Mouse (Mus musculus) kidney, embryonic 15.5 days (tissue): ENCODE measurements around the gene Babam2. TPM values are rescaled to one million over a fixed set of nuclear protein-coding genes. Genes with fewer than 3 reads are reported as not detected.
A peak's percentile ranks its signal among the peaks of the same experiment; 100 is the strongest.

Experiments
- ATAC-seq: fragments of 200-750 bp; cut with Nextera tagmentation; replicated peaks from 2 replicates; pipeline ENCODE4 v1.8.0; 2017; ENCODE audit warnings: moderate TSS enrichment; ENCODE audit not compliant: low FRiP score
- H3K27ac ChIP-seq: fragments of 300-500 bp; sonication (generic); 2 replicates; pipeline ENCODE4 v1.5.1; 2015; ENCODE audit warnings: mild to moderate bottlenecking, inconsistent platforms
- H3K27me3 ChIP-seq: fragments of 300-500 bp; sonication (generic); 2 replicates; pipeline ENCODE4 v1.6.1; 2015; ENCODE audit warnings: inconsistent platforms
- H3K36me3 ChIP-seq: fragments of 300-500 bp; sonication (generic); 2 replicates; pipeline ENCODE4 v1.6.1; 2015; ENCODE audit warnings: inconsistent platforms
- H3K4me1 ChIP-seq: fragments of 300-500 bp; sonication (generic); 2 replicates; pipeline ENCODE4 v1.6.1; 2015; ENCODE audit warnings: inconsistent platforms
- H3K4me2 ChIP-seq: fragments of 300-500 bp; sonication (generic); 2 replicates; pipeline ENCODE4 v1.6.1; 2015; ENCODE audit warnings: moderate library complexity, mild to moderate bottlenecking, inconsistent platforms
- H3K4me3 ChIP-seq: fragments of 300-500 bp; sonication (generic); replicated peaks from 2 replicates; pipeline ENCODE4 v1.5.1; 2015; ENCODE audit warnings: mild to moderate bottlenecking, inconsistent platforms
- H3K9ac ChIP-seq: fragments of 300-500 bp; sonication (generic); 2 replicates; pipeline ENCODE4 v1.6.1; 2015; ENCODE audit warnings: mild to moderate bottlenecking, inconsistent platforms
- H3K9me3 ChIP-seq: fragments of 300-500 bp; sonication (generic); replicated peaks from 2 replicates; pipeline ENCODE4 v1.6.1; 2016; ENCODE audit warnings: inconsistent platforms
- WGBS: fragments of 180-500 bp; shearing (Covaris S2); methylation state at CpG from one replicate; pipeline ENCODE4 v1.1.7; 2015; ENCODE audit warnings: mixed read lengths; 5-methylcytosine and 5-hydroxymethylcytosine counted together
- polyA plus RNA-seq: library from polyadenylated mRNA; unstranded; fragments of >200 nt; fragmentation: Nextera tagmentation; extraction: Ambion mirVana; gene quantifications from 2 replicates; pipeline ENCODE4 v1.2.1, GENCODE M21; 2015

Babam2 gene
- polyA plus RNA-seq, 1 experiment from 2014 or later = 83.2 TPM

DNA sequence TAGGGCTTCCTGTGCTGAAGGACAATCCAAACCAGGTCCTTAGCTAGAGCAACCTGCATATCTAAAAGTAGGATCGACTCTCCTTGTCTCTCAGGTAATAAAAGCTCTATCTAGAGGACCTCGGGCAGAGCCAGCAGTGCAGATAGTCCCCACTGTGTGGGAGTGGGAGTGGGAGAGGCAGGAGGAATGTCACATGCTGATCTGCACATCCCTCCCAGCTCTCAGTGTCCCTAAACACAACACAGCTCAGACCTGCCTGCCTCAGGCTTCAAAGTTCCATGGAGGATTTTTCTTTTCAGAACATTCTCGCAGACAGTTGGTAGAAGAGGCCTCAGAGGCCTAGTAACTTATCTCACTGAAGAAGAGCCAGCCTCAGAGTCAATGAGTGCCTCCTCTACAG lies 371.1 kb downstream of the Babam2 start:
- 52% methylated on average over 3 of the region's 3 CpGs for WGBS
- no peaks in the 10 kb centered on the region for H3K36me3 ChIP-seq
- peaks cover 8% of the 10 kb centered on the region for H3K4me1 ChIP-seq
- H3K27ac ChIP-seq = no peak overlapping the region
- H3K27me3 ChIP-seq = no peaks in the 10 kb centered on the region
- no peaks in the 10 kb centered on the region for H3K9me3 ChIP-seq
- H3K4me2 ChIP-seq = no peak overlapping the region
- ATAC-seq = no peak
- H3K9ac ChIP-seq = no peak overlapping the region
- no peak overlapping the region for H3K4me3 ChIP-seq

DNA sequence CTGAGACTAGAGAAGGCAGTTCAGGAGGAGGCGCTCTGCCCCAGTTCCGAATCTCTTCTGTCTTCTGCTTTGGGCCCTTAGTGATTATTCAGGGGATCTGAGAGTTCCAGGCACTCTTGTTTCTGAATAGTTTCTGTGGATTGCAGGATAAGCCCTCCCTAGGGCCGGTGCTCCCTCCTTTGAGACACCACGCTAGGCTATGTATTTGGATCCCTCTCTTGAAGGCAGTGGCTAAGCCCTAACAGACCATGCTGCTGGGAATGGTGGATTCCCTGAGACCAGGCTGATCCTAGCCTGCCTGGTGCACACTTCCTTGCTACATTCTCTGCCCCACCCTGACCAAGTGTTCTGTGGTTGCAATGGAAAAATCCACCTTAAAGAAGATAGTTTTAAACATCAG lies 371.6 kb downstream of the Babam2 start:
- Histone ChIP-seq H3K4me2 (no peak overlapping the region), H3K4me3 (no peak overlapping the region), H3K27ac (no peak overlapping the region), H3K4me1 (peaks cover 8% of the 10 kb centered on the region), H3K9me3 (no peaks in the 10 kb centered on the region), H3K36me3 (no peaks in the 10 kb centered on the region), H3K9ac (no peak overlapping the region), H3K27me3 (no peaks in the 10 kb centered on the region)
- WGBS = 82% methylated on average over 4 of the region's 4 CpGs
- ATAC-seq = no peak

DNA sequence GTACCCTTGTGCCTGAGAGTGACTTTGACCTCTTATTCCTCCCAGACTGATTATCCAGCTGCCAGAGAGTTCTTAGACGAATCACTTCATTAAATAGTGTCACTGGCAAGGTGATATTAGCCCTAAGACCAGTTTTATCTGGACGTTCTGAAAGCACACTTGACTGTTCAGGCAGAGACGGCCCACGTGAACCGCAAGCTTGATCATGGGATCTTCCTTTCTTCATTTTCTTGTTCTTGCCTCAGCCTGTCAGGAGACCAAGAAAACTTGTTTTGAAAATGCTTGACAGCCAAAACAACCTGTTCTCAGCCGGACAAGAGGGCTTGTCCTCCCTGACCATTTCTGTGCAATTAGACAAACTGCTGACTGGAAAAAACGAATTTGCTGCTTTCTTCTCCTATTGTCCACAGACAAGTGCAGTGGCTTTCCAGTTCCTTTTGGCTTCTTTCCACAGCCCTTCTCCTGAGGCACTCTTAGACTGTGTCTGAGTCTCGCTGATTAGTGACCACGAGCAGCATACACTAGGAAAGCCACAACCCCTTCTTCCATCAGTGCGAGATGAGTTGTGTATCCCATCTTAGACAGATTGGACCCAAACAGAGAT lies 372.2 kb downstream of the Babam2 start:
- H3K27me3 ChIP-seq = no peaks in the 10 kb centered on the region
- WGBS = 75% methylated on average over 10 of the region's 10 CpGs
- H3K4me3 ChIP-seq = no peak overlapping the region
- no peak overlapping the region for H3K4me2 ChIP-seq
- ATAC-seq = no peak
- H3K4me1 ChIP-seq = peaks cover 4% of the 10 kb centered on the region
- H3K9ac ChIP-seq = no peak overlapping the region
- H3K36me3 ChIP-seq = no peaks in the 10 kb centered on the region
- H3K9me3 ChIP-seq = no peaks in the 10 kb centered on the region
- no peak overlapping the region for H3K27ac ChIP-seq

- no peak overlapping the region for H3K9ac ChIP-seq
- no peak overlapping the region for H3K27ac ChIP-seq
- 83% methylated on average over 3 of the region's 3 CpGs for WGBS
- H3K4me1 ChIP-seq = no peaks in the 10 kb centered on the region
- H3K4me3 ChIP-seq = no peak overlapping the region
- H3K4me2 ChIP-seq = no peak overlapping the region
- no peaks in the 10 kb centered on the region for H3K36me3 ChIP-seq
- no peak for ATAC-seq
- no peaks in the 10 kb centered on the region for H3K9me3 ChIP-seq
- no peaks in the 10 kb centered on the region for H3K27me3 ChIP-seq
Measured at GRCm38 (mm10) chr5:32070781-32071180, 373.3 kb downstream of the Babam2 start.

DNA sequence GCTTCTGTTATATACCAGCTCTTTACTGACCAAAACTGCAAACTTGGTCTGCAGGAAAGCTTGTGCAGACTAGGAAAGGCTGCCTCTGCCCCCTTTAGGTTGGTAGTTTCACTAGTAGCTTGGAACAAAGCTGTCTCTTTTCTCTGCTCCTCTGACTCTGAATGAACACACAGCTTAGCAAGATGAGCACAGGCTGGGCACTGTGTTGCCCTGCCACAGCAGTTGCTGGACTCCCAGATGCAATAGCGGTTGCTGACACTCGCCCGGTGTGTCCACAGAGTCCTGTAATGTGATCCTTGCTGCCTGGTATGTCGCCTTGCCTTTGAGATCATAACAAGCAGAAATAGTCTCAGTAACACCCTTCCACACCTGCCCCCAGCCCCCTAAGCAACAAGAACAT lies 373.8 kb downstream of the Babam2 start:
- ATAC-seq = no peak
- Histone ChIP-seq H3K4me2 (no peak overlapping the region), H3K36me3 (no peaks in the 10 kb centered on the region), H3K9me3 (no peaks in the 10 kb centered on the region), H3K27me3 (no peaks in the 10 kb centered on the region), H3K4me3 (no peak overlapping the region), H3K9ac (no peak overlapping the region), H3K27ac (no peak overlapping the region), H3K4me1 (0 out of 2 replicates have a peak, but pooled peaks cover 4% of the 10 kb centered on the region)
- 44% methylated on average over 4 of the region's 4 CpGs for WGBS

DNA sequence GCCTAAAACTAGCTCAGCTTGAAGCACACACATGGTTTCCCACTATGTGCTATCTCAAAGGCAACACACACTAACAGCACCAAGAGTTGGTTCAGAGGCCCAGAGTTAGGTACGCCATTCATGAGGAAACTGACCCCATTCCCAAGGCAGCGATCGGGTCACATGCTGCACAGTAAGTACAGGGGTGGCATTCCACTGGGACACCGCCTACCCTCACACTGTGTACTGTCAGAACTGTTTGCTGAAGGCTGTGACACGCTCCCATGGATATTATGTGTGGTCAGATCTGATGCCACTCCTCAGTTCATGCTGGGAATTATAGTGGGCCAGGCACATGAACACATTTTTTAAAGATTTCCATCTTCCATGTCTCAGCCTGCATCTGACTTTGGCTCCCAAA lies 374.3 kb downstream of the Babam2 start:
- H3K27ac ChIP-seq = no peak overlapping the region
- H3K9me3 ChIP-seq = no peaks in the 10 kb centered on the region
- H3K27me3 ChIP-seq = no peaks in the 10 kb centered on the region
- H3K4me3 ChIP-seq = no peak overlapping the region
- H3K9ac ChIP-seq = no peak overlapping the region
- 88% methylated on average over 5 of the region's 5 CpGs for WGBS
- no peak for ATAC-seq
- H3K4me1 ChIP-seq = 0 out of 2 replicates have a peak, but pooled peaks cover 4% of the 10 kb centered on the region
- H3K36me3 ChIP-seq = no peaks in the 10 kb centered on the region
- H3K4me2 ChIP-seq = no peak overlapping the region

GRCm38 (mm10) chr5:32072877-32073276 lies 375.4 kb downstream of the Babam2 start:
- Histone ChIP-seq H3K27ac (no peak overlapping the region), H3K9ac (no peak overlapping the region), H3K4me3 (no peak overlapping the region), H3K4me2 (no peak overlapping the region), H3K4me1 (0 out of 2 replicates have a peak, but pooled peaks cover 4% of the 10 kb centered on the region), H3K36me3 (no peaks in the 10 kb centered on the region), H3K9me3 (no peaks in the 10 kb centered on the region), H3K27me3 (no peaks in the 10 kb centered on the region)
- ATAC-seq = no peak
- WGBS = 95% methylated on average over 3 of the region's 3 CpGs

- Histone ChIP-seq H3K4me1 (0 out of 2 replicates have a peak, but pooled peaks cover 4% of the 10 kb centered on the region), H3K9ac (no peak overlapping the region), H3K27ac (no peak overlapping the region), H3K9me3 (no peaks in the 10 kb centered on the region), H3K4me2 (no peak overlapping the region), H3K36me3 (no peaks in the 10 kb centered on the region), H3K4me3 (no peak overlapping the region), H3K27me3 (no peaks in the 10 kb centered on the region)
- no peak for ATAC-seq
- WGBS = 81% methylated on average over 3 of the region's 3 CpGs
Measured at GRCm38 (mm10) chr5:32074053-32074452, 376.6 kb downstream of the Babam2 start.

- Histone ChIP-seq H3K9ac (no peak overlapping the region), H3K9me3 (no peaks in the 10 kb centered on the region), H3K36me3 (no peaks in the 10 kb centered on the region), H3K4me2 (no peak overlapping the region), H3K27me3 (no peaks in the 10 kb centered on the region), H3K4me3 (no peak overlapping the region), H3K4me1 (0 out of 2 replicates have a peak, but pooled peaks cover 7% of the 10 kb centered on the region), H3K27ac (no peak overlapping the region)
- 92% methylated on average over 3 of the region's 3 CpGs for WGBS
- no peak for ATAC-seq
Measured at GRCm38 (mm10) chr5:32077139-32077538, 379.7 kb downstream of the Babam2 start.

DNA sequence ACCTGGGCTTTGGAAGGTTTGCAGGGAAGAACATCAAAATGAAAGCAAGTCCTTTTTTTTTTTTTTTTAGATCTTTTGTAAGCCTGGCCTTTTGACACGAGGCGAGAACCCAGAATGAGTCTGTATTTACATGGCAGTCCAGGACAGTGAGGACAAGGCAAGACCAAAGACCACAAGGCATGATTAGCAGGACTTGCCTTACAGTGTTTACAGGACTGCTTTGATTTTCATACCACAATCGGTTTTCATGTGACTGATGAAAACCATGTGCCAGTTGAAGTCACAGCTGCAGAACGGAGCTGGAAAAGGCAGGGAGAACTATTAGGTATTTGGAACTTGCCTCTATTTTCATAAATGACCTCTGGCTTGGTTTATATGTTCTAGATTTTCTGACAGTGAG lies 381.5 kb downstream of the Babam2 start:
- Histone ChIP-seq H3K4me1 (0 out of 2 replicates have a peak, but pooled peaks cover 7% of the 10 kb centered on the region), H3K27ac (no peak overlapping the region), H3K27me3 (no peaks in the 10 kb centered on the region), H3K9ac (no peak overlapping the region), H3K36me3 (no peaks in the 10 kb centered on the region), H3K4me2 (no peak overlapping the region), H3K4me3 (no peak overlapping the region), H3K9me3 (no peaks in the 10 kb centered on the region)
- 81% methylated on average over 4 of the region's 4 CpGs for WGBS
- ATAC-seq = no peak

DNA sequence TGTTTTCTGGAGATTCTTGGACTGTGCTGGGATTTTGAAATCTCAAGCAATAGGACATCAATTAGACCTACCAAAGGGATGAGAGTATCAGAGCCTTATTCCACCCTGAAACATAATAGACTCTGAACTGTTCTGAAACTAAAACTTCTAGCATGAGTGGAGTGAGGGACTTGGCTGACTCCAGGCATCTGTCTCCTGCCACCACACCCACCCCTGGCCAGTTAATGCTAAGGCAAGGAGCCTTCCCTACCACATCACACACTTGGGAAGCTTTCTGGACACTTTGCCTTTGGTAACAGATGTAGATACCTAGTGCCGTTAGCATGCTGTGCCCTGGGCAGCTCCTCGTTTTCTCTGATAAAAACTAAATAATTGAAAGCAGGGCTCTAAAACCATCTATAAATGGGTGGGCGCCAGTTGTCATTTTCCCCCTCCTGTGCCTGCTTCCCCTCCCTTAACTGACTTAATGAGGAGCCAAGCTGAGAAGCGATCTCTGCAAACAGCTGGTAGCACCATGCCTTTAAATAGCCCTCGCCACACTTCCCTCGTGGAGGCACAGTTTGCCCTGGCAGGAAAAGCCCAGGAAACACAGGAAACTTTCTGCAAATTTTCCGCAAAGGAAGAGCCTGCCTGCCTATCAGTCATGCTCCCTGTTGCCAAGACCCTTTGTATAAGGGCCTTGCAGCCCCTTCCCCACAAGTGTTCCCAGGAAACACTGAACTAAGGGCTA lies 383.2 kb downstream of the Babam2 start:
- Histone ChIP-seq H3K9ac (no peak overlapping the region), H3K36me3 (no peaks in the 10 kb centered on the region), H3K9me3 (no peaks in the 10 kb centered on the region), H3K4me2 (no peak overlapping the region), H3K27me3 (no peaks in the 10 kb centered on the region), H3K27ac (no peak overlapping the region), H3K4me1 (peaks cover 14% of the 10 kb centered on the region), H3K4me3 (no peak overlapping the region)
- no peak for ATAC-seq
- 53% methylated on average over 7 of the region's 7 CpGs for WGBS

DNA sequence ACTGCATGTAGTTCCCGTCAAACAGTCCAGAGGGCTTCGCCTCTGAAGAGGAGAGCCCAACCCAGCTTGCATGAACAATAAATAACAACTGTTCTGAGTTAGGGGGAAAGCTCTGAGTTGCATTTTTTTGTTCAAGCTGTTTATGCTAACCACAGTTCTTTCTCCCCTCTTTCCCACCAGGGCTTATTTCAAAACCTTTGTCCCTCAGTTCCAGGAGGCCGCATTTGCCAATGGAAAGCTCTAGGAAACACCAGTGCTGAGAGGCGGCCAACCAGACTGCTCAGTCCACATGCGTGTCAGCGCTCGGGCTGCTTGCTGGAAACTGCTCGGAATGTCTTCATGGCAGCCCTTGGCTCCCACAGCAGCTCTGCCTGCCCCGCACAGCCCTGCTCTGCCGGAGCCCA lies 386.9 kb downstream of the Babam2 start:
- Histone ChIP-seq H3K4me1 (peaks cover 17% of the 10 kb centered on the region), H3K9ac (no peak overlapping the region), H3K4me2 (no peak overlapping the region), H3K36me3 (no peaks in the 10 kb centered on the region), H3K9me3 (no peaks in the 10 kb centered on the region), H3K4me3 (no peak overlapping the region), H3K27me3 (no peaks in the 10 kb centered on the region), H3K27ac (peak overlapping the region; percentile 28; the same call in 1 of the 2 replicates)
- ATAC-seq = peak; percentile 52; the same call in 1 of the 2 replicates
- 64% methylated on average over 10 of the region's 10 CpGs for WGBS
